Comparison of ENCODE assay signal across 16 mouse cellular contexts in genomic region chrX:136850300-136850699, GRCm38 (mm10). TPM values are rescaled to one million over a fixed set of nuclear protein-coding genes. Genes with fewer than 3 reads are reported as not detected.
DNase-seq lines count a peak whose midpoint lies in the region; ATAC-seq and TF ChIP-seq lines count a peak whose summit lies in the region.
"Had no signal": no experiment of that assay in that cellular context is flagged by ENCODE, and none has a peak within 500 bp of the region (broad histone marks: within the 10 kb centered on the region; RNA-seq: fewer than 3 reads in every experiment).

No protein-coding gene starts in this region.

- no peak overlapping the region for H3K4me2 ChIP-seq in liver, postnatal 0 days (ENCODE audit: low read depth, low read length)
- H3K4me2 ChIP-seq in liver, embryonic 11.5 days, result no peak overlapping the region
- H3K4me2 ChIP-seq: liver, embryonic 13.5 days had no signal

- H3K9ac ChIP-seq in liver, postnatal 0 days (replicated peaks), result no peak overlapping the region
- no peak overlapping the region for H3K9ac ChIP-seq in liver, embryonic 11.5 days (ENCODE audit: low read depth, low read length)
- H3K9ac ChIP-seq in MEL (ENCODE audit: control insufficient read depth, low read depth, low read length, poor library complexity, severe bottlenecking), result no peak overlapping the region
- H3K9ac ChIP-seq: liver, embryonic 13.5 days had no signal

- ATAC-seq in liver, postnatal 0 days, result no peak
- no peak for ATAC-seq in liver, embryonic 11.5 days (replicated peaks; ENCODE audit: low FRiP score)
- no peak for ATAC-seq in cerebellum, adult (ENCODE audit: insufficient number of reproducible peaks, low FRiP score, low TSS enrichment)

- peak; percentile 16 for DNase-seq in embryo, embryonic 10 days (ENCODE audit: low spot score)
- no peak for DNase-seq in embryo, embryonic 9.5 days (ENCODE audit: extremely low spot score)
- no peak for DNase-seq in liver, postnatal 0 days
- no peak for DNase-seq in liver, embryonic 11.5 days (ENCODE audit: low spot score)
- DNase-seq in MEL (ENCODE audit: low read depth, low spot score), result peak; percentile 52
- peak; percentile 7 for DNase-seq in induced T-regulatory cell, adult 2 months (ENCODE audit: low read depth)
- DNase-seq in ovary, postnatal 36 days (ENCODE audit: low spot score), result no peak
- DNase-seq: cerebellum, adult 11-12 months; kidney, postnatal 10 days; liver, embryonic 13.5 days; right cerebral cortex, adult 18-20 months had no signal

- no peaks in the 10 kb centered on the region for H3K27me3 ChIP-seq in liver, postnatal 0 days (ENCODE audit: insufficient read depth, low read length)
- H3K27me3 ChIP-seq in liver, embryonic 11.5 days (replicated peaks; ENCODE audit: control insufficient read depth, insufficient read depth, low read length), result no peaks in the 10 kb centered on the region; the same call in 1 of the 2 replicates
- peaks cover 2 to 4% of the 10 kb centered on the region in 2 experiments; a peak in 3 of 4 replicates for H3K27me3 ChIP-seq in MEL (ENCODE audit: control insufficient read depth in 1 of 2, insufficient read depth in 2 of 2, low read length in 2 of 2)
- H3K27me3 ChIP-seq: liver, embryonic 13.5 days had no signal

- no peak for TF ChIP-seq EP300 in liver, postnatal 0 days (IDR thresholded peaks at IDR 0.05; ENCODE audit: low read depth)
- no peak for TF ChIP-seq EP300 in MEL (IDR thresholded peaks at IDR 0.05; ENCODE audit: low read depth in 1 of 2, low read length in 2 of 2)

- H3K4me1 ChIP-seq in liver, postnatal 0 days (ENCODE audit: insufficient read depth), result no peaks in the 10 kb centered on the region
- H3K4me1 ChIP-seq in liver, embryonic 11.5 days (replicated peaks; ENCODE audit: control insufficient read depth, insufficient read depth, low read length), result no peaks in the 10 kb centered on the region
- no peaks in the 10 kb centered on the region for H3K4me1 ChIP-seq in MEL (ENCODE audit: control insufficient read depth in 1 of 2, insufficient read depth in 2 of 2, low read length in 2 of 2)
- H3K4me1 ChIP-seq: heart, embryonic 10.5 days; liver, embryonic 13.5 days had no signal

- TF ChIP-seq CTCF in liver, postnatal 0 days (IDR thresholded peaks at IDR 0.05; ENCODE audit: low read depth), result peak; percentile 27
- peak in 2 of 3 experiments; percentile 60 to 63; a peak in 4 of 6 replicates for TF ChIP-seq CTCF in MEL (IDR thresholded peaks at IDR 0.05 in 2 of 3, conservative IDR thresholded peaks at IDR 0.05 in 1 of 3; ENCODE audit: control insufficient read depth in 1 of 3, insufficient read depth in 1 of 3, low read depth in 2 of 3, low read length in 3 of 3, poor library complexity in 1 of 3, severe bottlenecking in 1 of 3)

- TF ChIP-seq RAD21 in MEL (IDR thresholded peaks at IDR 0.05; ENCODE audit: low read depth, low read length), result peak; percentile 55

- H3K9me3 ChIP-seq in liver, postnatal 0 days (ENCODE audit: low read length), result no peaks in the 10 kb centered on the region
- no peaks in the 10 kb centered on the region for H3K9me3 ChIP-seq in liver, embryonic 11.5 days (ENCODE audit: control insufficient read depth, low read length)
- no peaks in the 10 kb centered on the region for H3K9me3 ChIP-seq in MEL (replicated peaks; ENCODE audit: insufficient read depth, low read length)
- H3K9me3 ChIP-seq: heart, embryonic 10.5 days; liver, embryonic 13.5 days had no signal

- no peak overlapping the region for H3K4me3 ChIP-seq in liver, postnatal 0 days (ENCODE audit: low read depth, low read length)
- no peak overlapping the region for H3K4me3 ChIP-seq in liver, embryonic 11.5 days (ENCODE audit: low read depth, low read length)
- no peak overlapping the region for H3K4me3 ChIP-seq in MEL (ENCODE audit: control insufficient read depth in 1 of 2, insufficient read depth in 1 of 2, low read depth in 2 of 2, low read length in 2 of 2)
- H3K4me3 ChIP-seq: heart, embryonic 10.5 days; liver, embryonic 13.5 days had no signal

- 34% methylated on average over 3 of the region's 3 CpGs for WGBS in liver, postnatal 0 days (ENCODE audit: insufficient replicate concordance)
- 30% methylated on average over 3 of the region's 3 CpGs for WGBS in liver, embryonic 11.5 days

- H3K79me2 ChIP-seq in MEL (ENCODE audit: control insufficient read depth, insufficient read depth, low read length, poor library complexity), result no peaks in the 10 kb centered on the region

- no peak overlapping the region for H3K27ac ChIP-seq in liver, postnatal 0 days (ENCODE audit: low read depth)
- H3K27ac ChIP-seq in liver, embryonic 11.5 days (ENCODE audit: low read depth, low read length), result no peak overlapping the region
- no peak overlapping the region for H3K27ac ChIP-seq in MEL (ENCODE audit: control insufficient read depth, low read depth, low read length)
- H3K27ac ChIP-seq: heart, embryonic 10.5 days; liver, embryonic 13.5 days had no signal

- no peak for TF ChIP-seq POLR2A in MEL (IDR thresholded peaks at IDR 0.05; ENCODE audit: control insufficient read depth in 1 of 2, insufficient read depth in 1 of 2, low read depth in 1 of 2, low read length in 2 of 2, poor library complexity in 1 of 2)

- no peaks in the 10 kb centered on the region for H3K36me3 ChIP-seq in liver, postnatal 0 days (replicated peaks; ENCODE audit: insufficient read depth, low read length)
- no peaks in the 10 kb centered on the region for H3K36me3 ChIP-seq in liver, embryonic 11.5 days (ENCODE audit: control insufficient read depth, insufficient read depth, low read length)
- no peaks in the 10 kb centered on the region for H3K36me3 ChIP-seq in MEL (ENCODE audit: control insufficient read depth in 1 of 2, insufficient read depth in 2 of 2, low read length in 2 of 2)
- H3K36me3 ChIP-seq: heart, embryonic 10.5 days; liver, embryonic 13.5 days had no signal

TF ChIP-seq in MEL, 35 proteins besides CTCF, POLR2A, EP300 and RAD21:
- TF ChIP-seq NRF1 (IDR thresholded peaks at IDR 0.05; ENCODE audit: insufficient read depth, low read depth, low read length, poor library complexity, severe bottlenecking) (no peak), SMC3 (IDR thresholded peaks at IDR 0.05; ENCODE audit: low read depth, low read length) (peak; percentile 59), MAZ (IDR thresholded peaks at IDR 0.05; ENCODE audit: low read depth, low read length) (no peak)
TF ChIP-seq in MEL: peak in this region for 1.

RNA-seq across cellular contexts. Expression of gene Rab9b, which starts 18.3 kb away (rescaled TPM):
- not detected in 2 replicates for polyA plus RNA-seq in liver, postnatal 0 days (2015; fragmentation: Nextera tagmentation; extraction: Ambion mirVana)
- polyA plus RNA-seq in liver, embryonic 11.5 days (2014; fragmentation: Nextera tagmentation; extraction: Ambion mirVana), result not detected in 2 replicates
- total RNA-seq in MEL (2012; rRNA removed), result not detected in 2 replicates
- polyA plus RNA-seq in MEL (2012; ENCODE audit: insufficient read depth in 1 of 2, insufficient read length in 2 of 2, low read depth in 1 of 2, low replicate concordance in 2 of 2, missing spikeins in 1 of 2), result not detected
- total RNA-seq: hematopoietic stem cell, adult 5-6 weeks; megakaryocyte, adult 5-6 weeks had no signal
- polyA plus RNA-seq: C2C12; liver, embryonic 13.5 days had no signal

RNA-seq across cellular contexts. Expression of gene Plp1, which starts 27.8 kb away (rescaled TPM):
- polyA plus RNA-seq in liver, postnatal 0 days (2015; fragmentation: Nextera tagmentation; extraction: Ambion mirVana), result 0.18 and 0.26 TPM in 2 replicates
- 7.2 and 7.7 TPM in 2 replicates for polyA plus RNA-seq in liver, embryonic 11.5 days (2014; fragmentation: Nextera tagmentation; extraction: Ambion mirVana)
- 1.0 and 1.2 TPM in 2 replicates for total RNA-seq in MEL (2012; rRNA removed)
- 10 to 100 TPM in 1 of 2 experiments, 1 to 10 TPM in 1; 2.5 to 30.8 TPM for polyA plus RNA-seq in MEL (2012; ENCODE audit: insufficient read depth in 1 of 2, insufficient read length in 2 of 2, low read depth in 1 of 2, low replicate concordance in 2 of 2, missing spikeins in 1 of 2)

Comparison
In these comparisons a context has a peak if more than half of its experiments do, and no peak if none do; other contexts are left out.
1. DNase-seq: peak in embryo, embryonic 10 days (single experiment), MEL (single experiment) and induced T-regulatory cell, adult 2 months (single experiment); none in embryo, embryonic 9.5 days (single experiment), liver, postnatal 0 days (single experiment), liver, embryonic 11.5 days (single experiment) and ovary, postnatal 36 days (single experiment).